Mouse (Mus musculus) CH12.LX (cell line): Measurements from ENCODE around the gene Smndc1. TPM values are rescaled to one million over a fixed set of nuclear protein-coding genes. Genes with fewer than 3 reads are reported as not detected.
A peak's percentile ranks its signal among the peaks of the same experiment; 100 is the strongest.

Experiments used
- DNase-seq: peaks from one replicate; pipeline ENCODE4 v3.0.0-alpha.2; 2013; ENCODE audit errors: extremely low read depth
- H3K27ac ChIP-seq: 2 replicates; pipeline ENCODE4 v1.5.1; 2012; ENCODE audit warnings: low read depth, mild to moderate bottlenecking, control low read depth, moderate library complexity; ENCODE audit not compliant: insufficient read depth
- H3K27me3 ChIP-seq: replicated peaks from 2 replicates; pipeline ENCODE3; 2012; ENCODE audit warnings: inconsistent platforms
- H3K36me3 ChIP-seq, 2 experiments: replicated peaks in 1 of 2; 2 replicates each; pipeline versions ENCODE3 to v1.6.1; 2012; ENCODE audit warnings: inconsistent platforms in 1 of 2, low read length in 1 of 2, mild to moderate bottlenecking in 1 of 2, mixed read lengths in 1 of 2, moderate library complexity in 1 of 2; ENCODE audit not compliant: control insufficient read depth in 1 of 2, insufficient read depth in 1 of 2
- H3K4me1 ChIP-seq, 2 experiments: 2 replicates each; pipeline ENCODE4 v1.6.1; 2012; ENCODE audit warnings: inconsistent platforms in 1 of 2, moderate library complexity in 1 of 2; ENCODE audit not compliant: insufficient read depth in 2 of 2, control insufficient read depth in 1 of 2
- H3K4me2 ChIP-seq: 2 replicates; pipeline ENCODE4 v1.6.1; 2012; ENCODE audit warnings: low read depth, mild to moderate bottlenecking, control low read depth; ENCODE audit not compliant: poor library complexity, insufficient read depth, severe bottlenecking
- H3K4me3 ChIP-seq, 3 experiments: fragments of 150-350 bp in 1 of 3; sonication (generic) in 1 of 3; replicated peaks in 1 of 3; 2 replicates each; pipeline versions ENCODE3 to v1.5.1; 2011 to 2012; ENCODE audit warnings: low read depth in 2 of 3, low read length in 2 of 3, mild to moderate bottlenecking in 2 of 3, moderate library complexity in 2 of 3, control low read depth in 1 of 3, improper control_type of control experiment in 1 of 3, inconsistent platforms in 1 of 3, mixed read lengths in 1 of 3; ENCODE audit not compliant: poor library complexity in 1 of 3
- H3K79me2 ChIP-seq: replicated peaks from 2 replicates; pipeline ENCODE4 v1.6.1; 2012; ENCODE audit warnings: mild to moderate bottlenecking, moderate library complexity; ENCODE audit not compliant: control insufficient read depth, poor library complexity, insufficient read depth, severe bottlenecking; ENCODE audit errors: extremely low read depth
- H3K9ac ChIP-seq: 2 replicates; pipeline ENCODE4 v1.6.1; 2012; ENCODE audit warnings: low read depth, mild to moderate bottlenecking, control low read depth, moderate library complexity; ENCODE audit not compliant: insufficient read depth
- H3K9me3 ChIP-seq: replicated peaks from 2 replicates; pipeline ENCODE3; 2012; ENCODE audit warnings: low read length, inconsistent platforms, mixed read lengths
- BHLHE40 ChIP-seq: IDR thresholded peaks from 2 replicates; pipeline ENCODE4 v1.6.1; 2011; ENCODE audit warnings: mild to moderate bottlenecking, low read depth, low read length, improper control_type of control experiment
- CHD1 ChIP-seq: IDR thresholded peaks from 2 replicates; pipeline ENCODE4 v1.6.1; 2012; ENCODE audit warnings: low read depth, low read length, improper control_type of control experiment, inconsistent platforms
- CHD2 ChIP-seq: IDR thresholded peaks from 2 replicates; pipeline ENCODE4 v1.6.1; 2011; ENCODE audit warnings: low read length, improper control_type of control experiment
- CTCF ChIP-seq, 2 experiments: IDR thresholded peaks in 1 of 2; conservative IDR thresholded peaks in 1 of 2; 2 replicates each; pipeline ENCODE4 v1.5.1; 2011 to 2012; ENCODE audit warnings: low read depth in 2 of 2, low read length in 2 of 2, improper control_type of control experiment in 1 of 2, inconsistent platforms in 1 of 2, mild to moderate bottlenecking in 1 of 2, moderate library complexity in 1 of 2
- E2F4 ChIP-seq: IDR thresholded peaks from 2 replicates; pipeline ENCODE4 v1.6.1; 2011; ENCODE audit warnings: low read depth, low read length, improper control_type of control experiment; ENCODE audit not compliant: insufficient replicate concordance
- ELF1 ChIP-seq: IDR thresholded peaks from 2 replicates; pipeline ENCODE4 v1.6.1; 2014; ENCODE audit warnings: low read depth, mild to moderate bottlenecking, inconsistent platforms, low read length, improper control_type of control experiment
- EP300 ChIP-seq: IDR thresholded peaks from 2 replicates; pipeline ENCODE4 v1.6.1; 2011; ENCODE audit warnings: low read length, improper control_type of control experiment
- ETS1 ChIP-seq: conservative IDR thresholded peaks from 2 replicates; pipeline ENCODE4 v1.6.1; 2012; ENCODE audit warnings: low read depth, mild to moderate bottlenecking, inconsistent platforms, low read length, improper control_type of control experiment, moderate library complexity
- GABPA ChIP-seq: IDR thresholded peaks from 2 replicates; pipeline ENCODE4 v1.6.1; 2012; ENCODE audit warnings: low read depth, low read length, improper control_type of control experiment, inconsistent platforms; ENCODE audit not compliant: insufficient replicate concordance
- HCFC1 ChIP-seq: IDR thresholded peaks from 2 replicates; pipeline ENCODE4 v1.6.1; 2012; ENCODE audit warnings: low read depth, mild to moderate bottlenecking, inconsistent platforms, low read length, improper control_type of control experiment
- IRF4 ChIP-seq: IDR thresholded peaks from 2 replicates; pipeline ENCODE4 v1.6.1; 2014; ENCODE audit warnings: low read depth, mild to moderate bottlenecking, inconsistent platforms, low read length, improper control_type of control experiment
- JUN ChIP-seq: IDR thresholded peaks from 2 replicates; pipeline ENCODE4 v1.6.1; 2011; ENCODE audit warnings: low read depth, mild to moderate bottlenecking, low read length, improper control_type of control experiment, moderate library complexity; ENCODE audit not compliant: insufficient read depth
- MAFK ChIP-seq: IDR thresholded peaks from 2 replicates; pipeline ENCODE4 v1.6.1; 2011; ENCODE audit warnings: low read length, improper control_type of control experiment; ENCODE audit not compliant: insufficient replicate concordance
- MAZ ChIP-seq: IDR thresholded peaks from 2 replicates; pipeline ENCODE4 v1.6.1; 2012; ENCODE audit warnings: low read depth, mild to moderate bottlenecking, inconsistent platforms, low read length, improper control_type of control experiment, moderate library complexity
- MEF2A ChIP-seq: IDR thresholded peaks from 2 replicates; pipeline ENCODE4 v1.6.1; 2014; ENCODE audit warnings: low read depth, mild to moderate bottlenecking, inconsistent platforms, low read length, improper control_type of control experiment, borderline replicate concordance
- MXI1 ChIP-seq: IDR thresholded peaks from 2 replicates; pipeline ENCODE4 v1.6.1; 2011; ENCODE audit warnings: mild to moderate bottlenecking, low read depth, low read length, improper control_type of control experiment
- MYC ChIP-seq: IDR thresholded peaks from 2 replicates; pipeline ENCODE4 v1.6.1; 2011; ENCODE audit warnings: low read depth, mild to moderate bottlenecking, improper control_type of control experiment, low read length
- NRF1 ChIP-seq: IDR thresholded peaks from 2 replicates; pipeline ENCODE4 v1.6.1; 2014; ENCODE audit warnings: low read depth, mild to moderate bottlenecking, inconsistent platforms, low read length, improper control_type of control experiment, moderate library complexity
- PAX5 ChIP-seq: IDR thresholded peaks from 2 replicates; pipeline ENCODE4 v1.6.1; 2012; ENCODE audit warnings: low read length, inconsistent platforms, mixed read lengths
- POLR2A ChIP-seq: IDR thresholded peaks from 2 replicates; pipeline ENCODE4 v1.6.1; 2011; ENCODE audit warnings: low read depth, mild to moderate bottlenecking, improper control_type of control experiment, low read length
- POLR2AphosphoS2 ChIP-seq: IDR thresholded peaks from 2 replicates; pipeline ENCODE4 v1.6.1; 2011; ENCODE audit warnings: low read depth, low read length, improper control_type of control experiment
- RCOR1 ChIP-seq: conservative IDR thresholded peaks from 2 replicates; pipeline ENCODE4 v1.6.1; 2012; ENCODE audit warnings: low read depth, mild to moderate bottlenecking, inconsistent platforms, low read length, improper control_type of control experiment
- SIN3A ChIP-seq: IDR thresholded peaks from 2 replicates; pipeline ENCODE4 v1.6.1; 2012; ENCODE audit warnings: low read length, improper control_type of control experiment, inconsistent platforms
- SMC3 ChIP-seq: IDR thresholded peaks from 2 replicates; pipeline ENCODE4 v1.6.1; 2011; ENCODE audit warnings: low read depth, low read length, improper control_type of control experiment
- TBP ChIP-seq: conservative IDR thresholded peaks from 2 replicates; pipeline ENCODE4 v1.6.1; 2011; ENCODE audit warnings: low read depth, low read length, improper control_type of control experiment
- TCF12 ChIP-seq: IDR thresholded peaks from 2 replicates; pipeline ENCODE4 v1.6.1; 2014; ENCODE audit warnings: low read depth, mild to moderate bottlenecking, inconsistent platforms, low read length, improper control_type of control experiment
- UBTF ChIP-seq: IDR thresholded peaks from 2 replicates; pipeline ENCODE4 v1.6.1; 2012; ENCODE audit warnings: low read depth, mild to moderate bottlenecking, inconsistent platforms, low read length, improper control_type of control experiment, moderate library complexity
- USF1 ChIP-seq: IDR thresholded peaks from 2 replicates; pipeline ENCODE4 v1.6.1; 2014; ENCODE audit warnings: low read depth, mild to moderate bottlenecking, inconsistent platforms, low read length, improper control_type of control experiment
- USF2 ChIP-seq: conservative IDR thresholded peaks from 2 replicates; pipeline ENCODE4 v1.6.1; 2011; ENCODE audit warnings: low read depth, low read length, improper control_type of control experiment
- ZC3H11A ChIP-seq: IDR thresholded peaks from 2 replicates; pipeline ENCODE4 v1.6.1; 2012; ENCODE audit warnings: low read depth, mild to moderate bottlenecking, inconsistent platforms, low read length, improper control_type of control experiment
- ZKSCAN1 ChIP-seq: IDR thresholded peaks from 2 replicates; pipeline ENCODE4 v1.6.1; 2012; ENCODE audit warnings: low read depth, inconsistent platforms, low read length, improper control_type of control experiment, borderline replicate concordance
- ZMIZ1 ChIP-seq: IDR thresholded peaks from 2 replicates; pipeline ENCODE4 v1.6.1; 2012; ENCODE audit warnings: low read depth, mild to moderate bottlenecking, inconsistent platforms, low read length, improper control_type of control experiment
- ZNF384 ChIP-seq: IDR thresholded peaks from 2 replicates; pipeline ENCODE4 v1.6.1; 2012; ENCODE audit warnings: low read depth, low read length, improper control_type of control experiment, inconsistent platforms
- dilution Hi-C: fragments of 300-500 bp; cut with MboI; formaldehyde crosslinking; loops from 2 replicates; pipeline ENCODE4 v1.14.3; 2020; ENCODE audit warnings: low sequenced_read_pairs; ENCODE audit not compliant: extremely low pct_unique_long_range_greater_than_20kb, extremely low pct_ligation_motif_present
- in situ Hi-C: fragments of 300-500 bp; cut with MboI; formaldehyde crosslinking; loops from 3 replicates; pipeline ENCODE4 v1.14.3; 2019; ENCODE audit warnings: low sequenced_read_pairs, low pct_ligation_motif_present, low pct_unique_long_range_greater_than_20kb, mixed read lengths
- polyA plus RNA-seq: library from polyadenylated mRNA; unstranded; fragments of >175 nt; gene quantifications from 2 replicates; pipeline ENCODE4 v1.2.1, GENCODE M21; 2012; ENCODE audit warnings: low read depth; ENCODE audit not compliant: insufficient read length
- total RNA-seq, 2 experiments: library from RNA; depleted of rRNA; stranded (reverse); fragments of 300-350 nt in 1 of 2; fragments of >200 nt in 1 of 2; gene quantifications; 2 replicates each; pipeline ENCODE4 v1.2.3; 2012 to 2014

The Smndc1 gene
- total and polyA plus RNA-seq, 3 experiments: 20.5 to 96.6 (median 41.3) TPM

- peak overlapping the region in 2 of 3 experiments; percentile 2 to 50 for H3K4me3 ChIP-seq
- no peaks in the 10 kb centered on the region for H3K27me3 ChIP-seq
- peak overlapping the region; percentile 87 for H3K27ac ChIP-seq
- H3K9ac ChIP-seq: peak overlapping the region; percentile 58
- dilution Hi-C loops: no loop called here
- no peaks in the 10 kb centered on the region for H3K9me3 ChIP-seq
- H3K36me3 ChIP-seq: peaks cover 0 to 20% of the 10 kb centered on the region in 2 experiments
- peak overlapping the region; percentile 29 for H3K4me2 ChIP-seq
- DNase-seq: peak; percentile 78
- in situ Hi-C loops: loop anchor here (10.0 to 25.0 kb wide), 2 partner anchors 187 to 365 kb away; partner anchors contain the start of gene Nutf2-ps1
- peaks cover 24 to 70% of the 10 kb centered on the region in 2 experiments for H3K4me1 ChIP-seq
- H3K79me2 ChIP-seq: no peaks in the 10 kb centered on the region
- TF ChIP-seq E2F4 (no peak), CHD1 (no peak), MXI1 (no peak; the same call in 1 of the 2 replicates), NRF1 (no peak), SIN3A (no peak), RCOR1 (no peak), GABPA (no peak), IRF4 (peak; percentile 86), CHD2 (peak; percentile 82), SMC3 (no peak), JUN (no peak), PAX5 (no peak), ETS1 (peak; percentile 86), ELF1 (no peak), USF1 (no peak), MEF2A (peak; percentile 44; the same call in 1 of the 2 replicates), TCF12 (peak; percentile 89), BHLHE40 (peak; percentile 66), POLR2AphosphoS2 (no peak), POLR2A (no peak), ZC3H11A (no peak), USF2 (no peak), MAZ (no peak; the same call in 1 of the 2 replicates), ZKSCAN1 (no peak), MAFK (no peak), ZMIZ1 (no peak), HCFC1 (no peak), ZNF384 (no peak), MYC (no peak), UBTF (no peak), CTCF (conservative IDR thresholded peaks at IDR 0.05 in 1 of 2, IDR thresholded peaks at IDR 0.05 in 1 of 2; ENCODE audit: low read depth in 2 of 2, low read length in 2 of 2) (no peak), EP300 (peak; percentile 76), TBP (0 out of 2 replicates have a peak, but pooled peaks have one; percentile 22)
These were observed 7.3 kb upstream of the Smndc1 start for GRCm38 (mm10) chr19:53397451-53398233.
